Mouse (Mus musculus) kidney, postnatal 0 days (tissue): ENCODE data around the gene Fam241b. TPM values are rescaled to one million over a fixed set of nuclear protein-coding genes. Genes with fewer than 3 reads are reported as not detected.

Experiments
- ATAC-seq: fragments of 200-750 bp; cut with Nextera tagmentation; replicated peaks from 2 replicates; pipeline ENCODE4 v1.8.0; 2017; ENCODE audit warnings: low read depth, moderate number of reproducible peaks, moderate TSS enrichment, moderate library complexity; ENCODE audit not compliant: low FRiP score
- DNase-seq: peaks from one replicate; pipeline ENCODE4 v3.0.0-alpha.2; 2016; ENCODE audit warnings: low spot score
- H3K27ac ChIP-seq: fragments of 300-500 bp; sonication (generic); 2 replicates; pipeline ENCODE4 v1.5.1; 2014; ENCODE audit warnings: mild to moderate bottlenecking
- H3K27me3 ChIP-seq: fragments of 300-500 bp; sonication (generic); 2 replicates; pipeline ENCODE4 v1.6.1; 2014; ENCODE audit warnings: low read length, mixed read lengths; ENCODE audit not compliant: insufficient read depth
- H3K36me3 ChIP-seq: fragments of 300-500 bp; sonication (generic); 2 replicates; pipeline ENCODE4 v1.6.1; 2014; ENCODE audit warnings: low read length, mixed read lengths; ENCODE audit not compliant: insufficient read depth
- H3K4me1 ChIP-seq: fragments of 300-500 bp; sonication (generic); replicated peaks from 2 replicates; pipeline ENCODE4 v1.6.1; 2014; ENCODE audit warnings: antibody characterized with exemption, low read length, mixed read lengths; ENCODE audit not compliant: insufficient read depth
- H3K4me2 ChIP-seq: fragments of 300-500 bp; sonication (generic); 2 replicates; pipeline ENCODE4 v1.6.1; 2014; ENCODE audit warnings: mild to moderate bottlenecking, low read length, moderate library complexity, mixed read lengths
- H3K4me3 ChIP-seq: fragments of 300-500 bp; sonication (generic); replicated peaks from 2 replicates; pipeline ENCODE4 v1.5.1; 2014; ENCODE audit warnings: low read depth, low read length
- H3K9ac ChIP-seq: fragments of 300-500 bp; sonication (generic); 2 replicates; pipeline ENCODE4 v1.6.1; 2014; ENCODE audit warnings: low read depth, low read length
- H3K9me3 ChIP-seq: fragments of 300-500 bp; sonication (generic); replicated peaks from 2 replicates; pipeline ENCODE4 v1.6.1; 2016; ENCODE audit warnings: low read length, inconsistent platforms, mixed read lengths
- CTCF ChIP-seq: IDR thresholded peaks from 2 replicates; pipeline ENCODE4 v1.5.1; 2016; ENCODE audit warnings: antibody characterized with exemption, low read depth, mild to moderate bottlenecking, moderate library complexity
- WGBS: fragments of 180-500 bp; shearing (Covaris S2); extraction: QIAGEN DNeasy Blood & Tissue Kit; methylation state at CpG from one replicate; pipeline ENCODE4 v1.1.7; 2014; 5-methylcytosine and 5-hydroxymethylcytosine counted together
- polyA plus RNA-seq: library from polyadenylated mRNA; unstranded; fragments of >200 nt; fragmentation: Nextera tagmentation; extraction: Ambion mirVana; gene quantifications from 2 replicates; pipeline ENCODE4 v1.2.1, GENCODE M21; 2015

Fam241b gene
- polyA plus RNA-seq, 1 experiment from 2014 or later = 19.2 TPM

- WGBS = 24% methylated on average over 16 of the region's 16 CpGs
- no peak overlapping the region for H3K4me3 ChIP-seq
- no peaks in the 10 kb centered on the region for H3K27me3 ChIP-seq
- no peak overlapping the region for H3K4me2 ChIP-seq
- H3K36me3 ChIP-seq = no peaks in the 10 kb centered on the region
- H3K27ac ChIP-seq = no peak overlapping the region
- H3K9ac ChIP-seq = no peak overlapping the region
- no peak for TF ChIP-seq CTCF
- no peak for ATAC-seq
- DNase-seq = peak; percentile 65
- no peaks in the 10 kb centered on the region for H3K9me3 ChIP-seq
- peaks cover 15% of the 10 kb centered on the region for H3K4me1 ChIP-seq
Measured at GRCm38 (mm10) chr10:62060224-62060913, 83.4 kb downstream of the Fam241b start.

GRCm38 (mm10) chr10:62058508-62059375 lies 85.0 kb downstream of the Fam241b start:
- Histone ChIP-seq H3K9ac (no peak overlapping the region), H3K4me2 (no peak overlapping the region), H3K4me1 (peaks cover 15% of the 10 kb centered on the region), H3K4me3 (no peak overlapping the region), H3K27me3 (no peaks in the 10 kb centered on the region), H3K27ac (no peak overlapping the region), H3K9me3 (no peaks in the 10 kb centered on the region), H3K36me3 (no peaks in the 10 kb centered on the region)
- ATAC-seq (peak; percentile 83), DNase-seq (peak; percentile 62)
- 34% methylated on average over 13 of the region's 13 CpGs for WGBS
- TF ChIP-seq CTCF = no peak

Other genes starting within 250 kb of the Fam241b start
- gene Col13a1, start 164.8 kb downstream of the Fam241b start, polyA plus RNA-seq = 5.8 and 7.3 TPM in 2 replicates
- not detected in 2 replicates for gene Neurog3, start 10.8 kb downstream of the Fam241b start, polyA plus RNA-seq
- gene Tspan15, start 87.3 kb upstream of the Fam241b start, polyA plus RNA-seq = 47.0 and 49.8 TPM in 2 replicates
- gene Tacr2, start 108.5 kb upstream of the Fam241b start, polyA plus RNA-seq = not detected in 2 replicates
- gene Hk1, start 236.0 kb upstream of the Fam241b start, polyA plus RNA-seq = 62.6 and 68.3 TPM in 2 replicates